Mouse (Mus musculus): Measurements from ENCODE around the gene Ulk2.
A peak's percentile ranks its signal among the peaks of the same experiment; 100 is the strongest.

Ulk2 gene

GRCm38 (mm10) chr11:61760518-61760917 is 94.4 kb downstream of the Ulk2 start:
- peak; percentile 54 for DNase-seq (ENCODE audit: low read depth)

GRCm38 (mm10) chr11:61757151-61757550 is 97.7 kb downstream of the Ulk2 start:
- no peak for DNase-seq (ENCODE audit: low read depth)

GRCm38 (mm10) chr11:61751612-61752011 is 103.3 kb downstream of the Ulk2 start:
- DNase-seq (ENCODE audit: low read depth) = peak; percentile 45

- no peak for DNase-seq (ENCODE audit: low read depth)
These were observed 107.7 kb downstream of the Ulk2 start for GRCm38 (mm10) chr11:61747161-61747560.

GRCm38 (mm10) chr11:61745781-61746180 is 109.1 kb downstream of the Ulk2 start:
- no peak for DNase-seq (ENCODE audit: low read depth)

GRCm38 (mm10) chr11:61744460-61744859 is 110.4 kb downstream of the Ulk2 start:
- peak; percentile 19 for DNase-seq (ENCODE audit: low read depth)

- no peak for DNase-seq (ENCODE audit: low read depth)
These were observed 111.1 kb downstream of the Ulk2 start for GRCm38 (mm10) chr11:61743768-61744167.

GRCm38 (mm10) chr11:61740500-61740899 is 114.4 kb downstream of the Ulk2 start:
- no peak for DNase-seq (ENCODE audit: low read depth)

GRCm38 (mm10) chr11:61737290-61737689 is 117.6 kb downstream of the Ulk2 start:
- no peak for DNase-seq (ENCODE audit: low read depth)

GRCm38 (mm10) chr11:61732672-61733071 is 122.2 kb downstream of the Ulk2 start:
- DNase-seq (ENCODE audit: low read depth) = no peak

- DNase-seq (ENCODE audit: low read depth) = no peak
These were observed 126.8 kb downstream of the Ulk2 start for GRCm38 (mm10) chr11:61728037-61728436.

Data from NIH3T3 (cell line).